Mouse (Mus musculus) forebrain, embryonic 11.5 days (tissue): Measurements from ENCODE around the gene Hist1h2ah. TPM values are rescaled to one million over a fixed set of nuclear protein-coding genes. Genes with fewer than 3 reads are reported as not detected.

Experiments used
- microRNA-seq: library from miRNA; unstranded; fragments of <30 nt; microRNA quantifications from one replicate; pipeline ENCODE4, GENCODE M21; 2016; ENCODE audit not compliant: insufficient number of aligned reads
- polyA plus RNA-seq: library from polyadenylated mRNA; unstranded; fragments of >200 nt; fragmentation: Nextera tagmentation; extraction: Ambion mirVana; gene quantifications from 2 replicates; pipeline ENCODE4 v1.2.1, GENCODE M21; 2014

Gene Hist1h2ah
- polyA plus RNA-seq, 1 experiment from 2014 or later, result 5.6 TPM

Small RNA genes within 50 kb of the gene (microRNA-seq; reads per million reads assigned to microRNA genes)
- gene Gm26300 (not detected), gene Gm44390 (not detected), gene Gm44486 (not detected)

Other genes starting within 250 kb of the Hist1h2ah start
- 5.0 and 5.9 TPM in 2 replicates for gene Hist1h2an, start 248.3 kb downstream of the Hist1h2ah start, polyA plus RNA-seq
- 3.0 and 3.1 TPM in 2 replicates for gene Hist1h2bp, start 248.1 kb downstream of the Hist1h2ah start, polyA plus RNA-seq
- 23.8 and 25.3 TPM in 2 replicates for gene Hist1h2bq, start 225.4 kb downstream of the Hist1h2ah start, polyA plus RNA-seq
- gene Hist1h2ao, start 225.1 kb downstream of the Hist1h2ah start, polyA plus RNA-seq, result not detected in 2 replicates
- gene Hist1h4m, start 223.8 kb downstream of the Hist1h2ah start, polyA plus RNA-seq, result not detected in 2 replicates
- 14.3 and 14.6 TPM in 2 replicates for gene Hist1h4n, start 203.4 kb downstream of the Hist1h2ah start, polyA plus RNA-seq
- gene Hist1h2ap, start 202.1 kb downstream of the Hist1h2ah start, polyA plus RNA-seq, result 5,982 and 6,086 TPM in 2 replicates
- gene Hist1h2br, start 201.8 kb downstream of the Hist1h2ah start, polyA plus RNA-seq, result 22.4 and 27.2 TPM in 2 replicates
- gene Zfp184, start 90.5 kb downstream of the Hist1h2ah start, polyA plus RNA-seq, result 25.9 and 27.5 TPM in 2 replicates
- gene Pom121l2, start 54.4 kb downstream of the Hist1h2ah start, polyA plus RNA-seq, result 0.12 TPM in 1 of 2 replicates, not detected in the other
- gene Prss16, start 25.8 kb downstream of the Hist1h2ah start, polyA plus RNA-seq, result 0.37 TPM in 1 of 2 replicates, not detected in the other
- gene Hist1h2bk, start 302 bp upstream of the Hist1h2ah start, polyA plus RNA-seq, result 5.4 and 11.9 TPM in 2 replicates
- 52.1 and 59.1 TPM in 2 replicates for gene Hist1h4i, start 5.8 kb upstream of the Hist1h2ah start, polyA plus RNA-seq
- 64.5 and 67.2 TPM in 2 replicates for gene Hist1h2ag, start 7.4 kb upstream of the Hist1h2ah start, polyA plus RNA-seq
- 9.6 and 11.7 TPM in 2 replicates for gene Hist1h2bj, start 7.6 kb upstream of the Hist1h2ah start, polyA plus RNA-seq
- not detected in 2 replicates for gene Vmn1r188, start 48.9 kb upstream of the Hist1h2ah start, polyA plus RNA-seq
- gene Vmn1r189, start 70.3 kb upstream of the Hist1h2ah start, polyA plus RNA-seq, result not detected in 2 replicates
- not detected in 2 replicates for gene Vmn1r191, start 148.4 kb upstream of the Hist1h2ah start, polyA plus RNA-seq
- not detected in 2 replicates for gene Vmn1r192, start 155.6 kb upstream of the Hist1h2ah start, polyA plus RNA-seq
- not detected in 2 replicates for gene Vmn1r193, start 187.6 kb upstream of the Hist1h2ah start, polyA plus RNA-seq
- gene Vmn1r194, start 208.6 kb upstream of the Hist1h2ah start, polyA plus RNA-seq, result not detected in 2 replicates
- gene Vmn1r195, start 235.0 kb upstream of the Hist1h2ah start, polyA plus RNA-seq, result not detected in 2 replicates